Mouse (Mus musculus) kidney, embryonic 14.5 days (tissue): ENCODE data around the gene Stab1. TPM values are rescaled to one million over a fixed set of nuclear protein-coding genes. Genes with fewer than 3 reads are reported as not detected.

Experiments used
- ATAC-seq: fragments of 200-750 bp; cut with Nextera tagmentation; 2 replicates; pipeline ENCODE4 v1.8.0; 2017; ENCODE audit warnings: moderate number of reproducible peaks, mild to moderate bottlenecking, moderate TSS enrichment, moderate library complexity; ENCODE audit not compliant: low FRiP score, low TSS enrichment
- H3K27ac ChIP-seq: fragments of 300-500 bp; sonication (generic); 2 replicates; pipeline ENCODE4 v1.5.1; 2014; ENCODE audit warnings: low read depth, mild to moderate bottlenecking, low read length, moderate library complexity, mixed read lengths
- H3K27me3 ChIP-seq: fragments of 300-500 bp; sonication (generic); 2 replicates; pipeline ENCODE4 v1.6.1; 2014; ENCODE audit warnings: mild to moderate bottlenecking, low read length; ENCODE audit not compliant: control insufficient read depth, insufficient read depth
- H3K36me3 ChIP-seq: fragments of 300-500 bp; sonication (generic); 2 replicates; pipeline ENCODE4 v1.6.1; 2014; ENCODE audit warnings: low read length, mixed read lengths; ENCODE audit not compliant: control insufficient read depth, insufficient read depth
- H3K4me1 ChIP-seq: fragments of 300-500 bp; sonication (generic); 2 replicates; pipeline ENCODE4 v1.6.1; 2014; ENCODE audit warnings: low read length, mixed read lengths; ENCODE audit not compliant: control insufficient read depth, insufficient read depth
- H3K4me2 ChIP-seq: fragments of 300-500 bp; sonication (generic); replicated peaks from 2 replicates; pipeline ENCODE4 v1.6.1; 2014; ENCODE audit warnings: low read depth, mild to moderate bottlenecking, low read length
- H3K4me3 ChIP-seq: fragments of 300-500 bp; sonication (generic); 2 replicates; pipeline ENCODE4 v1.5.1; 2014; ENCODE audit warnings: mild to moderate bottlenecking, low read length
- H3K9ac ChIP-seq: fragments of 300-500 bp; sonication (generic); 2 replicates; pipeline ENCODE4 v1.6.1; 2014; ENCODE audit warnings: low read depth, mild to moderate bottlenecking, low read length, moderate library complexity
- H3K9me3 ChIP-seq: fragments of 300-500 bp; sonication (generic); 2 replicates; pipeline ENCODE4 v1.6.1; 2016; ENCODE audit warnings: low read length; ENCODE audit not compliant: control insufficient read depth
- WGBS: fragments of 180-500 bp; shearing (Covaris S2); extraction: QIAGEN DNeasy Blood & Tissue Kit; methylation state at CpG from one replicate; pipeline ENCODE4 v1.1.7; 2014; 5-methylcytosine and 5-hydroxymethylcytosine counted together
- polyA plus RNA-seq: library from polyadenylated mRNA; unstranded; fragments of >200 nt; fragmentation: Nextera tagmentation; extraction: Ambion mirVana; gene quantifications from 2 replicates; pipeline ENCODE4 v1.2.1, GENCODE M21; 2014

The Stab1 gene
- polyA plus RNA-seq, 1 experiment from 2014 or later = 41.1 TPM

DNA sequence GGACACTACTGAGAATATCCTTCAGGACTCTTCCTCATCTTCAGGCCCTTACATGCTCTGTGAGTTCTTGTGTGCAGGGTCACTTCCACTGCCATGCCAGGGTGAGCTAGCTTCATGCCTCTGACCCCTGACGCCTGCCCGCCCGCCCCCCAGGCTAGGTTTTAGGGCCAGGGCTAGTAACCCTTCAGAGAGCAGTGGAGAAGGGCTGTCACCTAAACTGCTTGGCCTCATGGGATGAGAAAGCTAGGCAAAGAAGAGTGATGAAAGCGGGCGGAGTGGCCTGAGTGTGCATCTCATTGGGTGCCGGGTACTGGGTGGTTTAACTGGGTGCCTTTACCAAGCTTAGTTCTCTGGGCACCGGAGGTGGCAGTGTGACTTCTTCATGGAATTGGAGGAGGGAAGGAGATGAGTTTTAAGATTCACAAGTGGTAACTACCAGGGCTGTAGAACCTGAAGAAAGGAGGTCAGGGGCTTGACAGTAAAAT lies 35.9 kb downstream of the Stab1 start:
- H3K36me3 ChIP-seq = peaks cover 34% of the 10 kb centered on the region
- peaks cover 27% of the 10 kb centered on the region for H3K4me1 ChIP-seq
- no peak overlapping the region for H3K27ac ChIP-seq
- ATAC-seq = no peak
- no peaks in the 10 kb centered on the region for H3K27me3 ChIP-seq
- peak overlapping the region; percentile 95 for H3K4me3 ChIP-seq
- H3K4me2 ChIP-seq = peak overlapping the region; percentile 88
- 64% methylated on average over 7 of the region's 7 CpGs for WGBS
- H3K9me3 ChIP-seq = no peaks in the 10 kb centered on the region
- peak overlapping the region; percentile 95; the same call in 1 of the 2 replicates for H3K9ac ChIP-seq

DNA sequence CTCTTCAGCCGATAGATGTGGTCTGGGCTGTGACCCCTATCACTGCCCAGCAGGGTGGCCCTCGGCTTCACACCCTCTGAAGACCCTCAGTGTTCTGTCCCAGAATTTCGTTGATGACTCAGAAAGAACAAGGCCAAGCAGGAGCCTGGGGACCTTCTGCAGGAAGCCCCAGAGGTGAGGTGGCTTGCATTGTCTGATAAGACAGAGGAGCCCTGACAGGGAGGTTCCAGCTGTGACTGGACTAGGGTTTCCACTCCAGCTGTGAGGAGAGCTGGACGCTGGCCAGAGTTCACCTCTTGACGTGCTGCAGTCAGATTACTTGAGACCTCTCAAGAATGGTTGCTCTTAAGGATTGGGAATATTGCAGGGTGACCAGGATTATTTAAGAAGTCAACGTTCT lies 36.4 kb downstream of the Stab1 start:
- Histone ChIP-seq H3K27ac (no peak overlapping the region), H3K27me3 (no peaks in the 10 kb centered on the region), H3K9ac (peak overlapping the region; percentile 95), H3K36me3 (peaks cover 29% of the 10 kb centered on the region), H3K4me1 (peaks cover 32% of the 10 kb centered on the region), H3K4me2 (peak overlapping the region; percentile 88), H3K4me3 (peak overlapping the region; percentile 95), H3K9me3 (no peaks in the 10 kb centered on the region)
- no peak for ATAC-seq
- WGBS = 4% methylated on average over 6 of the region's 6 CpGs

- H3K9me3 ChIP-seq = no peaks in the 10 kb centered on the region
- peak overlapping the region; percentile 95 for H3K4me3 ChIP-seq
- H3K4me2 ChIP-seq = peak overlapping the region; percentile 88
- H3K36me3 ChIP-seq = peaks cover 22% of the 10 kb centered on the region
- H3K27ac ChIP-seq = peak overlapping the region; percentile 91
- WGBS = under 1% methylated on average over 43 of the region's 43 CpGs
- peak; percentile 6; the same call in 1 of the 2 replicates for ATAC-seq
- H3K4me1 ChIP-seq = peaks cover 36% of the 10 kb centered on the region
- peak overlapping the region; percentile 95 for H3K9ac ChIP-seq
- H3K27me3 ChIP-seq = no peaks in the 10 kb centered on the region
Measured at GRCm38 (mm10) chr14:31131272-31131821, 37.1 kb downstream of the Stab1 start.

DNA sequence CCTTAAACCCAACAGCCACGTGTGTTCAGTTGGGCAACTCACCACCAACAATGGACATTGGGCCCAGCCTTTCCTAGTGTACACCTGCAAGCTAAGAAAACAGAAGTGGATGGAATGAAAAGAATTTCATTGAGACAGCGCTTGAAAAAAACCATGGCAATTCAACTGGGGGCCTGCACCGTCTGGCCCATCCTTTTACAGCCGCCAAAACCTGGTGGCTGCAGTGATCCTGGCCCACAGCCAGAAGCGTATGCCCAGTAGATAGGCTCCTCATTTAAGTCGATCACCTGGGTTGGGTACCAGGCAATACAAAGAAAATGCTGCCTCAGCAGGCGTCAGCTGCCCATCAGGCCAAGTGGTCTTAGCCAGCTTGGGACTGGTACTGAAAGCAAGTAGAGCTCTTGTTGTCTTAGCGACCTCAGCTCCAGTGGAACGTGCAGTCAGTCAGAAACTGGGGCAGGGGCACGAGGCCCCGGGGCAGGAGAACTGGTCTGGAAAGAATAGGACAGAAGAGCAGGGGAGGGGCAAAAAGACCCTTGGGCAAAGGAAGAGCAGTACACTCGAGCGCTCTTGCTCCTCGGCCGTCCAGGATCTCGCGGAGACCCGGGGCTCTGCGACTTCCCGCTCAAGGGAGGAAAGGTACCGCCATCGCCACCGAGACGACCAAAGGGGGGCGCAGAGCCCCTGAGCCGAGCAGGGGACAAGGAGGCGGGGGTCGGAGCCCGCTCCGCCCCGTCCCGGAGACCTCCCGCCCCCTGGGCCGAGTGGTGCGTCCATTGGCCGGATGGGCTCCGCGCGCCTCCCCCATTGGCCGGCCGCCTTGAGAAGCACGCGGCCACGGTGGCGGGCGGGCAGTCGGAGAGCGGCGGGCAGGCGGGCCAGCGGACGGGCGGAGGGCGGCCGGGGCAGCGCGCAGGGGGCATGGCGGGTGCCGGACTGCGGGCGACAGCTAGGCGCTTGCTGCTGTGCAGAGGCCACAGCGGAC lies 37.9 kb downstream of the Stab1 start, which contains the start of gene Nt5dc2:
Nt5dc2 (plus strand) TSS at position 818 of the 985 bp plus-strand sequence.
- peak within 1 kb of the TSS; percentile 95 for H3K4me3 ChIP-seq
- peak within 1 kb of the TSS; percentile 95 for H3K9ac ChIP-seq
- H3K27me3 ChIP-seq = no peaks in the 10 kb centered on the region
- WGBS = 4% methylated on average over 60 of the region's 63 CpGs
- ATAC-seq = peak; percentile 89
- H3K27ac ChIP-seq = peak within 1 kb of the TSS; percentile 91
- peaks cover 14% of the 10 kb centered on the region for H3K36me3 ChIP-seq
- peak within 1 kb of the TSS; percentile 88 for H3K4me2 ChIP-seq
- H3K9me3 ChIP-seq = no peaks in the 10 kb centered on the region
- H3K4me1 ChIP-seq = peaks cover 42% of the 10 kb centered on the region

DNA sequence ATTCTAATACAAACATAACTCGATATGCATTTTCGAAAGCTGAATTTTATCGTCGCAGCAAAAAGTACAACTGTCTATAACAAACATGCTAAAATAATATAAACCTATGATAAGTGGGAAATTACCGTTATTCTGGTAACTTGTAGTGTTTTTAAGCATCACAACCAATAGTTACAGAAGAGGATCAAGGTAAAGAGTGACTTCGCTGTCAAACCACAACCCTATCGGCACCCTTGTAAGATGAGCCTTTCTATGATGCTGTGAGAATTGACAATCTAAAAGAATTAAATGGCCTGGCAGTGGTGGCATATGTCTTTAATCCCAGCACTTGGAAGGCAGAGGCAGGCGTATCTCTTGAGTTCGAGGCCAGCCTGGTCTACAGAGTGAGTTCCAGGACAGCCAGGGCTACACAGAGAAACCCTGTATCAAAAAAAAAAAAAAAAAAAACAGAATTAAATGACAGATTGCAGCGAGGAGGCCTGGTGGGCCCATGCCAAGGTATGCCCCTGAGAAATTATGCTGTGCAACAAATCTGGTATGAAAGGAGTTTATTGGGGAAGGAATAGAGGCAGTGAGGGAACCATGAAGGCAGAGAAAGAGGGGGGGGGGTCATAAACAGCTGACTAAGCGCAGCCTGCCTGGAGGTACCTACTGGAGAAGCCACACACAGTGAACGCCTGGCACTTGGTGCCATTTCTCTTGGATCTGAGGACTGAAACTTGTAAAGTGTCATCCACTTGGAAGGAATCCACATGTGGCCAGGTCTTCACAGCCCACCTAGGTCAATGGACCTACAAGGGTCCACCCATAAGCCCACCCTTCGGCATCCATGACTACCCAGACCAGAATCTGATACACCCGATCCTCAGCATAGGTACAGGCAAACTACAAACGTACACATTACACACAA lies 38.9 kb downstream of the Stab1 start:
- Histone ChIP-seq H3K27ac (peak overlapping the region; percentile 91), H3K9ac (0 out of 2 replicates have a peak overlapping the region, but pooled peaks have one; percentile 95), H3K4me3 (peak overlapping the region; percentile 12; the same call in 1 of the 2 replicates), H3K4me1 (peaks cover 51% of the 10 kb centered on the region), H3K36me3 (peaks cover 4% of the 10 kb centered on the region; the same call in 1 of the 2 replicates), H3K27me3 (no peaks in the 10 kb centered on the region), H3K4me2 (peak overlapping the region; percentile 33; the same call in 1 of the 2 replicates), H3K9me3 (no peaks in the 10 kb centered on the region)
- 67% methylated on average over 15 of the region's 15 CpGs for WGBS
- no peak for ATAC-seq

DNA sequence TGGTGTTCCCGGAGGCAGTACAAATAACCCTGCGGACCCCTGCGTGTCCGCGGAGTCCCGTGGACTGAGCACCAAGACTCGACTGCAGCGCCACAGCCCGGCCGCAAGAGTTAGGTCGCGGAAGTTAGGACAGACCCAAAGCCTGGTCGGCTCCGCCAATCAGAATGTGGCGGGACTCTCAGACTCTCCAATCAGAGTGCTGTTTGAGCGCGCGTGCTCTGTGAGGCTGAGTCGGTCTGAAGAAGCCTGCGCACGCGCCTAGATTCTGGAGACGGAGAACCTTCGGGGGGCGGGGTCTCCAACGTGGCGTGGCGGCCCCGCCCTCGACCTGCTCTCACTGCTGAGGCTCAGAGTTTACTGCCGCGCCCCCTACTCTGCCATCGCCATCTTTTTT lies 39.6 kb downstream of the Stab1 start, which contains the start of gene Smim4:
Smim4 (minus strand) TSS at position 131 of the 394 bp plus-strand sequence.
- no peaks in the 10 kb centered on the region for H3K27me3 ChIP-seq
- under 1% methylated on average over 33 of the region's 33 CpGs for WGBS
- ATAC-seq = peak; percentile 93
- H3K4me1 ChIP-seq = peaks cover 52% of the 10 kb centered on the region
- H3K4me2 ChIP-seq = peak within 1 kb of the TSS; percentile 89
- H3K36me3 ChIP-seq = peaks cover 1% of the 10 kb centered on the region; the same call in 1 of the 2 replicates
- peak within 1 kb of the TSS; percentile 72 for H3K9ac ChIP-seq
- H3K4me3 ChIP-seq = peak within 1 kb of the TSS; percentile 71
- H3K27ac ChIP-seq = peak within 1 kb of the TSS; percentile 91
- no peaks in the 10 kb centered on the region for H3K9me3 ChIP-seq

GRCm38 (mm10) chr14:31128101-31128825 lies 40.2 kb downstream of the Stab1 start:
- Histone ChIP-seq H3K9me3 (no peaks in the 10 kb centered on the region), H3K36me3 (peaks cover 4% of the 10 kb centered on the region; the same call in 1 of the 2 replicates), H3K4me3 (peak overlapping the region; percentile 71), H3K27ac (peak overlapping the region; percentile 78), H3K4me1 (peaks cover 49% of the 10 kb centered on the region), H3K27me3 (no peaks in the 10 kb centered on the region), H3K4me2 (peak overlapping the region; percentile 89), H3K9ac (peak overlapping the region; percentile 72)
- WGBS = under 1% methylated on average over 23 of the region's 23 CpGs
- ATAC-seq = no peak
